Mouse (Mus musculus) heart, adult 2 months (tissue): ENCODE measurements around the gene Aaed1. TPM values are rescaled to one million over a fixed set of nuclear protein-coding genes. Genes with fewer than 3 reads are reported as not detected.

ENCODE experiments used
- DNase-seq, 2 experiments: peaks; one replicate each; pipeline ENCODE4 v3.0.0; 2021
- H3K27ac ChIP-seq: fragments of 200-600 bp; 2 replicates; pipeline ENCODE4 v1.8.1; 2022
- H3K27me3 ChIP-seq: fragments of 200-500 bp; 2 replicates; pipeline ENCODE4 v1.6.1; 2012; ENCODE audit warnings: mild to moderate bottlenecking, low read length, inconsistent platforms, mixed read lengths; ENCODE audit not compliant: control insufficient read depth, insufficient read depth
- H3K36me3 ChIP-seq: fragments of 200-500 bp; 2 replicates; pipeline ENCODE4 v1.6.1; 2012; ENCODE audit warnings: low read length, inconsistent platforms; ENCODE audit not compliant: control insufficient read depth, insufficient read depth
- H3K4me1 ChIP-seq: fragments of 200-500 bp; 2 replicates; pipeline ENCODE4 v1.6.1; 2011; ENCODE audit warnings: low read length; ENCODE audit not compliant: control insufficient read depth, insufficient read depth
- H3K4me3 ChIP-seq: fragments of 200-600 bp; 2 replicates; pipeline ENCODE4 v1.8.1; 2022
- H3K79me2 ChIP-seq: fragments of 200-500 bp; replicated peaks from 2 replicates; pipeline ENCODE4 v1.6.1; 2012; ENCODE audit warnings: mild to moderate bottlenecking, inconsistent platforms, low read length, moderate library complexity, mixed read lengths; ENCODE audit not compliant: control insufficient read depth, insufficient read depth
- H3K9ac ChIP-seq: fragments of 200-500 bp; 2 replicates; pipeline ENCODE4 v1.6.1; 2012; ENCODE audit warnings: low read depth, mild to moderate bottlenecking, control low read depth, inconsistent platforms, low read length, mixed read lengths
- CTCF ChIP-seq: fragments of 200-600 bp; IDR thresholded peaks from 2 replicates; pipeline ENCODE4 v1.8.1; 2022; ENCODE audit warnings: antibody characterized with exemption, mild to moderate bottlenecking, moderate library complexity
- EP300 ChIP-seq: fragments of 200-500 bp; IDR thresholded peaks from 2 replicates; pipeline ENCODE4 v1.6.1; 2011; ENCODE audit warnings: low read depth, low read length, control low read depth; ENCODE audit not compliant: insufficient read depth
- POLR2A ChIP-seq: fragments of 200-500 bp; IDR thresholded peaks from 2 replicates; pipeline ENCODE4 v1.6.1; 2011; ENCODE audit warnings: mild to moderate bottlenecking, low read depth, low read length, control low read depth; ENCODE audit not compliant: insufficient read depth
- WGBS: fragments of 180-500 bp; shearing (Covaris S2); methylation state at CpG from one replicate; pipeline ENCODE4 v1.1.7; 2018; 5-methylcytosine and 5-hydroxymethylcytosine counted together
- intact Hi-C: fragments of 180-260 bp; cut with DNase I; formaldehyde crosslinking; loops from one replicate; pipeline ENCODE4 v1.15.1; 2025
- long read RNA-seq: library from polyadenylated mRNA; stranded (forward); transcript quantifications from one replicate; pipeline ENCODE4 v2.0.0, GENCODE M21; 2021
- polyA plus RNA-seq: library from polyadenylated mRNA; depleted of rRNA; stranded (reverse); fragments of >200 nt; gene quantifications from 2 replicates; pipeline ENCODE4 v1.2.3, GENCODE M21; 2012; rRNA removed
- total RNA-seq, 2 experiments: library from RNA; stranded (reverse); gene quantifications; 2 replicates each; pipeline ENCODE4 v1.2.3; 2021

Gene Aaed1
- 10 to 100 TPM; 55.7 to 65.7 TPM for total RNA-seq
- 19.6 and 28.4 TPM in 2 replicates for polyA plus RNA-seq
- long read RNA-seq, transcript Aaed1-207 (6 exons, 3,011 nt) = major isoform, 48 of 63 reads
- long read RNA-seq, partial matches to known transcripts = 2 of 63 reads
- long read RNA-seq, other reads (novel, unspliced or antisense) = 9 of 63 reads

GRCm38 (mm10) chr13:64312024-64312915, at the start of gene Aaed1:
Gene Aaed1 (minus strand): TSS chr13:64312710.
- intact Hi-C loops = loop anchor here (1.0 kb wide), 1 partner anchor 57 kb away; no protein-coding TSS in a partner anchor
- Histone ChIP-seq H3K4me3 (peak within 1 kb of the TSS; percentile 69), H3K27ac (peak within 1 kb of the TSS; percentile 95), H3K9ac (peak within 1 kb of the TSS; percentile 74), H3K4me1 (peaks cover 15% of the 10 kb centered on the region), H3K27me3 (no peaks in the 10 kb centered on the region), H3K36me3 (peaks cover 7% of the 10 kb centered on the region), H3K79me2 (no peaks in the 10 kb centered on the region; the same call in 1 of the 2 replicates)
- peak; percentile 94 for DNase-seq
- WGBS = under 1% methylated on average over 72 of the region's 74 CpGs
- TF ChIP-seq CTCF (peak; percentile 74), POLR2A (peak; percentile 56; the same call in 1 of the 2 replicates), EP300 (0 out of 2 replicates have a peak, but pooled peaks have one; percentile 23)

- DNase-seq = no peak
- Histone ChIP-seq H3K27ac (no peak overlapping the region), H3K79me2 (no peaks in the 10 kb centered on the region), H3K4me3 (no peak overlapping the region), H3K9ac (no peak overlapping the region), H3K36me3 (peaks cover 17% of the 10 kb centered on the region), H3K27me3 (no peaks in the 10 kb centered on the region), H3K4me1 (no peaks in the 10 kb centered on the region; the same call in 1 of the 2 replicates)
- TF ChIP-seq CTCF (no peak), EP300 (no peak), POLR2A (no peak)
- intact Hi-C loops = no loop called here
- 65% methylated on average over 6 of the region's 6 CpGs for WGBS
Observed at GRCm38 (mm10) chr13:64362139-64362538, 49.6 kb upstream of the Aaed1 start.

- H3K4me3 ChIP-seq = no peak overlapping the region
- H3K9ac ChIP-seq = no peak overlapping the region
- no peaks in the 10 kb centered on the region for H3K79me2 ChIP-seq
- 86% methylated on average over 3 of the region's 3 CpGs for whole genome bisulfite sequencing
- H3K27ac ChIP-seq = no peak overlapping the region
- no peak for DNase-seq
- intact Hi-C loops = no loop called here
- H3K4me1 ChIP-seq = no peaks in the 10 kb centered on the region; the same call in 1 of the 2 replicates
- H3K36me3 ChIP-seq = peaks cover 9% of the 10 kb centered on the region
- H3K27me3 ChIP-seq = no peaks in the 10 kb centered on the region
- TF ChIP-seq POLR2A (no peak), EP300 (no peak), CTCF (no peak)
Observed at GRCm38 (mm10) chr13:64361020-64361419, 48.5 kb upstream of the Aaed1 start.

GRCm38 (mm10) chr13:64359702-64360101, 47.2 kb upstream of the Aaed1 start:
- TF ChIP-seq CTCF = no peak
- TF ChIP-seq EP300 = no peak
- no peak for TF ChIP-seq POLR2A
- no peak for DNase-seq
- Histone ChIP-seq H3K27me3 (no peaks in the 10 kb centered on the region), H3K4me1 (no peaks in the 10 kb centered on the region; the same call in 1 of the 2 replicates), H3K9ac (no peak overlapping the region), H3K79me2 (no peaks in the 10 kb centered on the region), H3K27ac (no peak overlapping the region), H3K36me3 (peaks cover 9% of the 10 kb centered on the region; the same call in 1 of the 2 replicates), H3K4me3 (no peak overlapping the region)
- WGBS = 85% methylated on average over 3 of the region's 3 CpGs
- intact Hi-C loops = no loop called here

GRCm38 (mm10) chr13:64358476-64358875, 46.0 kb upstream of the Aaed1 start:
- no peaks in the 10 kb centered on the region for H3K79me2 ChIP-seq
- no peak for DNase-seq
- TF ChIP-seq POLR2A (no peak), EP300 (no peak), CTCF (no peak)
- no peak overlapping the region for H3K4me3 ChIP-seq
- H3K27ac ChIP-seq = no peak overlapping the region
- H3K9ac ChIP-seq = no peak overlapping the region
- no peaks in the 10 kb centered on the region; the same call in 1 of the 2 replicates for H3K4me1 ChIP-seq
- 85% methylated on average over 1 of the region's 1 CpGs for WGBS
- H3K36me3 ChIP-seq = 0 out of 2 replicates have a peak, but pooled peaks cover 3% of the 10 kb centered on the region
- no peaks in the 10 kb centered on the region for H3K27me3 ChIP-seq
- intact Hi-C loops = no loop called here
